Mouse (Mus musculus): ENCODE data around the gene Stag1. TPM values are rescaled to one million over a fixed set of nuclear protein-coding genes. Genes with fewer than 3 reads are reported as not detected.

The Stag1 gene
- polyA plus RNA-seq, 1 experiment from 2014 or later: 38.6 TPM

DNA sequence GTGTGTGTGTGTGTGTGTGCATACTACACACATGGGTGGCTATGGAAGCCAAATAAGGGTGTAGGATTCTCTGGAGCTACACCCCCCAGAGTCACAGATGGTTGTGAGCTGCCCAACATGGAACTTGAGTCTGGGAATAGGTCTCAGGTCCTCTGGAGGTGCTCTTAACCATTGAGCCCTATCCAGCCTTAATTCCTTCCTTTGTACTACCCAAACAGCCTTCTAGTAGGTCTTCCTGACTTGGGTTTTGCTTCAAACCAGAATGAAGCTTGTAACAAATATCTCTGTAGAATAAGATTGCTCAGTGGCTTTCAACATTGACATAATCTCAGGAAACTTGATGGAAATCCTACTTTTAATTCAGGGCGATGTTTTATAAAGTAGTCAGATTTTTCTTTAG lies 7.9 kb downstream of the Stag1 start:
- no peak overlapping the region for H3K4me2 ChIP-seq
- no peak overlapping the region for H3K9ac ChIP-seq
- no peaks in the 10 kb centered on the region for H3K27me3 ChIP-seq (replicated peaks)
- no peak overlapping the region for H3K4me3 ChIP-seq
- 92% methylated on average over 1 of the region's 1 CpGs for WGBS
- no peaks in the 10 kb centered on the region for H3K36me3 ChIP-seq
- H3K27ac ChIP-seq (ENCODE audit: poor library complexity, severe bottlenecking): 0 out of 2 replicates have a peak overlapping the region, but pooled peaks have one; percentile 30
- no peak for ATAC-seq (ENCODE audit: insufficient number of reproducible peaks, low FRiP score)
- peaks cover 7% of the 10 kb centered on the region; the same call in 1 of the 2 replicates for H3K4me1 ChIP-seq (replicated peaks)
- peaks cover 4% of the 10 kb centered on the region; the same call in 1 of the 2 replicates for H3K9me3 ChIP-seq (replicated peaks)

DNA sequence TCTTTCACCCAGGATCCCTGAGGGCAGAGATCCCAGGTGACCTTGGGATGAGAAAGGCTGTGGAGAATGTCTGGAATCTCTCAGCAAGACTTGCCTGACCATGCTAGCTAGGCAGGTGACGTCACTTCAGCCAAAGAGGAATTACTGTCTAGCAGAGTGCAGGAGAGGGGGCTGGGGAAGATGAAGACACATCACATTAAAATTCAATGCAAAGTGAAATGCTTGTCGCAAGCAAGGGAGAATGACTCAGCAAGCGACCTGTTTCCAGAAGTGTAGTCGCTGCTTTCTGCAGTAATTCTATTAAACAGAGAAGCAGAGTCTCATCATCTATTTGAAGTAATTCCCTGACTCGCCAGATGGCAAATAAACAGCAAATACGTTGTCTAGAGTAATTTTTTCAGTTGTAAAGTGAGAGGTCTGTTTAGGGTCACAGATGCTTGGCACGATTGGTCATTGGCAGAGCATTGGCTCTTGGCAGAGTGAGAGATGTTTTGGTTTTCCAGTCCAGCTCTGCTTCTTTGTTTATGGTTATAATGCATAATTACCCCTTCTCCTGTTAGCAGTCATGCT lies 8.5 kb downstream of the Stag1 start:
- Histone ChIP-seq H3K9me3 (replicated peaks) (peaks cover 4% of the 10 kb centered on the region; the same call in 1 of the 2 replicates), H3K4me2 (peak overlapping the region; percentile 23), H3K4me3 (no peak overlapping the region), H3K9ac (no peak overlapping the region), H3K27ac (ENCODE audit: poor library complexity, severe bottlenecking) (no peak overlapping the region), H3K4me1 (replicated peaks) (peaks cover 7% of the 10 kb centered on the region; the same call in 1 of the 2 replicates), H3K36me3 (no peaks in the 10 kb centered on the region), H3K27me3 (replicated peaks) (no peaks in the 10 kb centered on the region)
- 46% methylated on average over 7 of the region's 7 CpGs for WGBS
- no peak for ATAC-seq (ENCODE audit: insufficient number of reproducible peaks, low FRiP score)

DNA sequence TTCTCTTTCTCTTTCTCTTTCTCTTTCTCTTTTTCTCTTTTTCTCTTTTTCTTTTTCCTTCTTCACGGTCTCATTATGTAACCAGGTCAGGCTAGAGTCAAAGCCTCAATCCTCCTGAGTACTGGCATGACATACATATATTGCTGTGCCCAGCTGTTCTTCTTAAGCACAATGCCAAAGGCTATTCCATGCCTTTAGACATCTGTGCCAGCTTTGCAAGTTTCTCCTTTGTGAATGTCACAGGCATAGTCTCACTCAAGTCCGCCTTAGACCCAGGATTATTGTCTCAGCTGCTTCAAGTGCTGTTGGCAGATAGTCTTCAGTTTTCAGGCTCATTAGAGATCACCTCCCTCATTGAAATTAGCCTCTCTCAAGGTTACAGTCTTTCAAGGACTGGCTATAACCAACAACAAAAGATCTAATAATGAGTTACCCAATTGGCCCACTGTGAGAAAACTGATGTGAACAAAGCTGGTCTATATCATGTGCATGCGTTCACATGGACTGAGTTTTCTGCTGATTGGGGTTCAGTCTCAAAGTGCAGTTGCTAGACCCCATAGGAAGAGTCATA lies 16.0 kb downstream of the Stag1 start:
- WGBS: 77% methylated on average over 3 of the region's 3 CpGs
- H3K36me3 ChIP-seq: no peaks in the 10 kb centered on the region
- ATAC-seq (ENCODE audit: insufficient number of reproducible peaks, low FRiP score): no peak
- H3K4me1 ChIP-seq (replicated peaks): peaks cover 3% of the 10 kb centered on the region
- H3K27me3 ChIP-seq (replicated peaks): no peaks in the 10 kb centered on the region
- H3K9ac ChIP-seq: no peak overlapping the region
- no peaks in the 10 kb centered on the region for H3K9me3 ChIP-seq (replicated peaks)
- H3K27ac ChIP-seq (ENCODE audit: poor library complexity, severe bottlenecking): no peak overlapping the region
- H3K4me2 ChIP-seq: no peak overlapping the region
- H3K4me3 ChIP-seq: no peak overlapping the region

DNA sequence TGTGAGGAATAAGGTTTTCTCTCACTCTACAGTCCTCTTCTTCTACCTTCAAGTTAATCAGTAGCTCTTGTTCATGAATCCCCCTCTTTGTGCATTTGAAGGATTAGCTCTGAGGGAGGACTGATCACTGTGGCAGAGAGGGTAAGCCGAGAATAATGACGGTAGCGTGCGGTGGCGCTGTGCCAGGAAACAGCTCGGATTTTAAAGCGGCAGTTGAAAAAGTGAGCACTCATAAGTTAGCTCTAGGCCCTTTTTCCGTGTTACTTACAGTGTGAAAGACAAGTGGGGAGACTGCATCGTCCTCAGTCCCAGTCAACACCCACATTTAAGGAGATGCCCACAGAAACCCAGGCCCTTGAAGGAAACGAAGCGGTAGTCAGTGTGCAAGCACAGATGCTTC lies 19.3 kb downstream of the Stag1 start:
- WGBS: 58% methylated on average over 11 of the region's 11 CpGs
- no peaks in the 10 kb centered on the region for H3K9me3 ChIP-seq (replicated peaks)
- peaks cover 3% of the 10 kb centered on the region for H3K4me1 ChIP-seq (replicated peaks)
- no peak overlapping the region for H3K4me3 ChIP-seq
- no peak overlapping the region for H3K4me2 ChIP-seq
- H3K36me3 ChIP-seq: no peaks in the 10 kb centered on the region
- H3K27me3 ChIP-seq (replicated peaks): no peaks in the 10 kb centered on the region
- H3K27ac ChIP-seq (ENCODE audit: poor library complexity, severe bottlenecking): no peak overlapping the region
- H3K9ac ChIP-seq: no peak overlapping the region
- no peak for ATAC-seq (ENCODE audit: insufficient number of reproducible peaks, low FRiP score)

DNA sequence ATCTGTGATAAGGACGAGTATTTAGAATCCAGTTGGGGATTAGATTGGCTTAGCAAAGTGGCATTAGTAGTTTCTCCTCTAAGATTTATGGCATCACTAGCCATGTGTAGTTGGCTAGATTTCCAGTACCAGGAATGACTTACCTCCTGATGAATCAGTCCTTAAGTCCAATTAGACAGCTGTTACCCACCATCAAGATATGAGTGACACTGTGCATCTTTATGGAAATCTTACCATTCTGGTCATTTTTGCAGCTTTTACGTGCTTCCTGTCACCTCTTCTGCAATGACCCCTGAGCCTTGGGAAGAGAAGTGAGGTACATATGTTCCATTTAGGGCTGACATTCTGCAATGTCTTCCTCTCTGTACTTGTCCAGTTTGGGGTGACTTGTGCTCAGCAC lies 28.7 kb downstream of the Stag1 start:
- no peak for ATAC-seq (ENCODE audit: insufficient number of reproducible peaks, low FRiP score)
- Histone ChIP-seq H3K4me1 (replicated peaks) (no peaks in the 10 kb centered on the region), H3K4me3 (no peak overlapping the region), H3K27ac (ENCODE audit: poor library complexity, severe bottlenecking) (no peak overlapping the region), H3K9me3 (replicated peaks) (no peaks in the 10 kb centered on the region), H3K9ac (no peak overlapping the region), H3K4me2 (no peak overlapping the region), H3K36me3 (no peaks in the 10 kb centered on the region), H3K27me3 (replicated peaks) (no peaks in the 10 kb centered on the region)
- 73% methylated on average over 2 of the region's 2 CpGs for WGBS

DNA sequence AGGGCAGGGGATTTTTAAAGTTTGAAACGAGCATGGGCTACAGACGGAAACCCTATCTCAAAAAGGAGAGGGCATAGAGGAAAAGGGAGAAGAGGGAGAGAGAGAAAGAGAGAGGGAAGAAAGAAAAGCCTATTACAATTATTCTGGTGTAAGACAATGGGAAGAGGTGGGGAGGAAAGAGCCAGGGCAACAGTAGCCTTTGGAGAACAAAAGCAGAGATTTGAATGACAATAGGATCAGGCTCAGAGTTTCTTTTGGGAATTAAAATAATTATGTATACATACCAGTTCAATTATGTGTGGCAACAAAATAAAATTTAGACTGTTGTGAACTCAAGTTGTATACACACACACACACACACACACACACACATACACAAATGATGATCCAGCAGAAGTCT lies 43.2 kb downstream of the Stag1 start:
- Histone ChIP-seq H3K36me3 (no peaks in the 10 kb centered on the region), H3K4me2 (no peak overlapping the region), H3K4me3 (no peak overlapping the region), H3K27me3 (replicated peaks) (no peaks in the 10 kb centered on the region), H3K4me1 (replicated peaks) (peaks cover 11% of the 10 kb centered on the region), H3K9ac (no peak overlapping the region), H3K27ac (ENCODE audit: poor library complexity, severe bottlenecking) (no peak overlapping the region), H3K9me3 (replicated peaks) (no peaks in the 10 kb centered on the region)
- 94% methylated on average over 2 of the region's 2 CpGs for WGBS
- no peak for ATAC-seq (ENCODE audit: insufficient number of reproducible peaks, low FRiP score)

DNA sequence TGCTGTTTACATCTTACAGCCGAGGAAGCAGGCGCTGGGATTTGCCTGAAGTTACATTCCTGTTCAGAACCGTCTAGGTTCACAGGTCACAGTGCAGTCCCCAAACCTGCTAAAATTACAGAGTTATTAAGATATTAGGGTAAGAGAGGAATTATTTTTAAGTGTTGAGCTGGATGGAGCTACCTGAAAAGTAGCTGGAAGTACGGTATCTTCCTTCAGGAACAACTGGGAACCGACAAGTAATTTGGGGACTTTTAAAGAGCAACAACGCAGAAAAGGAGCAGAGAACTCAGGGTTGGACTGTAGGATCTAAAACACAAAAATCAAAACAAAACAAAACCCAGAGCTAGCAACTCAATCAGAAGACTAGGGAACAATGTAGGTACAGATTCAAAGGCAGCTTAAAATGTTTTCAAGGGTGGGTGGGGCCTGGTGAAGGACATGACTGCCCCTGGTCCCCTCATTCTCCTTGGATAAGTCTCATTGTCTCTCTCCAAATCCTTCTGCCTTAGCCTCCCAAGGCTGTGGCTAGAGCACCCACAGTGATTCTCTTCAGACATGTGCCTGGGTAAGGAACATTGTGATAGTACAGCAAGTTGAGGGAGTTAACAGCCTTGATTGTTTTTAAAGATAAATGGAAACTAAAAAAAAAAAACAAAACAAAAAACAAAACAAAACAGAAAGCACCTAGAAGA lies 43.9 kb downstream of the Stag1 start:
- ATAC-seq (ENCODE audit: insufficient number of reproducible peaks, low FRiP score): no peak
- Histone ChIP-seq H3K4me1 (replicated peaks) (peaks cover 13% of the 10 kb centered on the region), H3K4me2 (peak overlapping the region; percentile 70), H3K27me3 (replicated peaks) (no peaks in the 10 kb centered on the region), H3K27ac (ENCODE audit: poor library complexity, severe bottlenecking) (peak overlapping the region; percentile 96), H3K9me3 (replicated peaks) (no peaks in the 10 kb centered on the region), H3K4me3 (no peak overlapping the region), H3K9ac (no peak overlapping the region), H3K36me3 (no peaks in the 10 kb centered on the region)
- WGBS: 62% methylated on average over 6 of the region's 6 CpGs

DNA sequence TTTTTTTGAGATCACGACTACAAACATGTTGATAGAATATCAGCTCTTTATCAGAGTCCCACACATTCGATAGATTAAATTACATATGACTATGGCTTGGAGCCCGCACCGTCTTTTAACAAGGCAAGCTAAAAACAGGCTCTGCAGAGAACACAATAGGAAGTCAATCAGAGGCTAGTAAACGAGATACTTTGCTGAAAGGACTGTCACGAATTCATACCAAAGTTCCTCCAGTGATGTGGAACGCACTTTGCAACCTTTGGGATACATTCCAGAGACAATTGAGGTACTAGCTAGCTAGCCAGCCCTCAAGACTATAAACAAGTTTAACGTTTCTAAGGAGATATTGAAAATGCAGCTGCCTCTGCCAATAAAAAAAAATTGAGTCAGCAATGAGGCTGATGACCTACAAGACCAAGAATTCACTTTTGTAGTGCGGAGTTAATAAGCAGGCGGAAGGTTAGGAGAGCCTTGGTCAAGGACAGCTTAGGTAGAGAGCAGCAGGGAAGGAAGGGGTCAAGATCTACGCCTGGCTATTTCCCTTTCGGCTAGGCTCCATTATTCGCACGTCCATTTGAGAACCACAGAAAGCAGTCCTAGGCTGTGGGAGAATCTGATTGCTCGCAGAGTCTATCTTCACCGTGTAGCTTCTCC lies 44.7 kb downstream of the Stag1 start:
- Histone ChIP-seq H3K36me3 (no peaks in the 10 kb centered on the region), H3K4me2 (peak overlapping the region; percentile 70), H3K27me3 (replicated peaks) (no peaks in the 10 kb centered on the region), H3K4me3 (peak overlapping the region; percentile 94), H3K27ac (ENCODE audit: poor library complexity, severe bottlenecking) (peak overlapping the region; percentile 96), H3K9me3 (replicated peaks) (no peaks in the 10 kb centered on the region), H3K9ac (peak overlapping the region; percentile 69), H3K4me1 (replicated peaks) (peaks cover 18% of the 10 kb centered on the region)
- under 1% methylated on average over 16 of the region's 16 CpGs for WGBS
- ATAC-seq (ENCODE audit: insufficient number of reproducible peaks, low FRiP score): no peak

DNA sequence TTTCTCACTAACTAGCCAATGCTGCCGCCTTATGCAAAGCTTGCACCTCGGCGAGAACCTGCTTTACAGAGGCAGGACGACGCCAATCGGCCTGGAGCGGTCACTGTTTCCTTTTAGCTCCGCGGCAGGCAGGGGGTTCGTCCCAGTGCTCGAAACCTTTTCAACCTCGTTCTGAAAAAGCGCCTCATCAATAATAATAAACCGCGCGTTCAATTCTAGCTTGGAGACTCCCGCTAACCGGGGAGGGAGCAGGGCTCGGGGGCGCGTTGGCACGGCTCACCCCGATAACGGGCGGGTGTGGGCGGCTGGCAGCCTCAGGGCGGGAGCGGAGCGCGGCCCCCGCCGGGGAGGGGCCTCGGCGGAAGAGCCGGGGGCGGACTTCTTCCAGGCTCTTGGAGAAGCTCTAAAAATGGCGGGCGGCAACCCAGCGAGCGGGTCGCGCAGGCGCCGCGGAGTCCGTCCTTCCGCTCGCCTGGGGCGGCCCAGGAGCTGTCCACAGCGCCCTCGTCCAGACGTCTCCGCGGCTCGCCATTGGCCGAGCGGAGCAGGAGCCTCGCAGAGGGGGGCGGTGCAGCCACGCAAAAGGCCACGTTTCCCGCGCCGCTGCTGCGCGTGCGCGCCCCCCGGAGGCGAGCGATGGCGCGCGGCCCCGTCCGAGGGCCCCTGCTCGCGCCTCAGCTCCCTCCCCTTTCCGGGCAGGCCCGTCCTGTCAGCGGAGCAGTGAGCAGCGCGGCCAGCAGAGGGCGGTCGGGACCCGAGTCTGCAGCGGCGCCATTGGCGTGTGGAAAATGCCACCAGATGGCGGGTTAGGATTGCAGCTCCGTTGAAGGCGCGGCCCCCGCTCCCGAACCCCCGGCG lies 45.5 kb downstream of the Stag1 start:
- H3K9ac ChIP-seq: peak overlapping the region; percentile 98
- peak overlapping the region; percentile 94 for H3K4me3 ChIP-seq
- peak; percentile 97 for ATAC-seq (ENCODE audit: insufficient number of reproducible peaks, low FRiP score)
- no peaks in the 10 kb centered on the region for H3K36me3 ChIP-seq
- no peaks in the 10 kb centered on the region for H3K27me3 ChIP-seq (replicated peaks)
- WGBS: under 1% methylated on average over 92 of the region's 97 CpGs
- H3K4me2 ChIP-seq: peak overlapping the region; percentile 70
- peaks cover 18% of the 10 kb centered on the region for H3K4me1 ChIP-seq (replicated peaks)
- H3K9me3 ChIP-seq (replicated peaks): no peaks in the 10 kb centered on the region
- H3K27ac ChIP-seq (ENCODE audit: poor library complexity, severe bottlenecking): peak overlapping the region; percentile 96

DNA sequence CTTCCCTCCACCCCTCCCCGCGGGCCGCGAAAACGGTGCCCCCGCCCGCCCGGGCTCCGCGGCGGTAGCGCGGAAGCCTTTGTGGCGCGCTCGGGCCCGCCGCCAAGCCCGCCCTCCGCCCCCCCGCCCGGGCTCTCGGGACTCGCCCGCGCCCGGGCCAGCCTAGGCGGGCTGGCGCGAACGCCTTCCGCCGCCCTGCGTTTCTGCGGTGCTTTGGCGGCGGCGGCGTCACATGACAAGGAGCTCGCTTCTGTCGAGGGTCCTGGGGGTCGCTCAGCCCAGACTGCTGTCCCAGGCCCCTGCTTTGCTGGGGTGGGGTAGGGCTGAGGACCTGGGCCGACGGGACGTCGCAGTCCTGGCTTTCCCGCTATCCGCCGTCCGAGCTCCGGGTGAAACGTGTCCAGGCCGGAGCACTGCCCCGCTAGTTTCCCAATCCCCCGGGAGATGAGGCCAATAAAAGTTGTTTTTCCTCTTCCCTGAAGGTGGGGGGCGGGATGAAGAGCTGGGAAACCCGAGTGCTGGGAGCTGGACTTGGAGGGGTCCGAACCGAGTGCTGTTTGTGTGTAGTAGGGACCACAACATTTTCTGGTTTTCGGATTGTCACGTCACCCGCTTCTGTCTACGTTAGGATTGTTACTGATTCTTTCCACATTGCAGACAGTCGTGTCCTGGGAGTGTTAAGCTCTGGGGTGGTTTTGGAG lies 46.6 kb downstream of the Stag1 start:
- peak overlapping the region; percentile 98 for H3K9ac ChIP-seq
- H3K27me3 ChIP-seq (replicated peaks): no peaks in the 10 kb centered on the region
- peak overlapping the region; percentile 71 for H3K4me2 ChIP-seq
- peak overlapping the region; percentile 96 for H3K27ac ChIP-seq (ENCODE audit: poor library complexity, severe bottlenecking)
- peak; percentile 68 for ATAC-seq (ENCODE audit: insufficient number of reproducible peaks, low FRiP score)
- peaks cover 18% of the 10 kb centered on the region for H3K4me1 ChIP-seq (replicated peaks)
- peaks cover 4% of the 10 kb centered on the region; the same call in 1 of the 2 replicates for H3K36me3 ChIP-seq
- H3K9me3 ChIP-seq (replicated peaks): no peaks in the 10 kb centered on the region
- WGBS: 4% methylated on average over 50 of the region's 64 CpGs
- H3K4me3 ChIP-seq: peak overlapping the region; percentile 94

Measured in heart, embryonic 12.5 days (tissue).